Comparison of ENCODE assay signal across 11 mouse cellular contexts in genomic region chr17:76849744-76850143, GRCm38 (mm10).
"Had no signal": no experiment of that assay in that cellular context is flagged by ENCODE, and none has a peak within 500 bp of the region (broad histone marks: within the 10 kb centered on the region; RNA-seq: fewer than 3 reads in every experiment).

No protein-coding gene starts in this region.

- H3K36me3 ChIP-seq: limb, embryonic 10.5 days; liver, embryonic 15.5 days; midbrain, embryonic 13.5 days had no signal

- H3K27me3 ChIP-seq: liver, embryonic 15.5 days; midbrain, embryonic 13.5 days had no signal

- H3K4me1 ChIP-seq: limb, embryonic 10.5 days; liver, embryonic 15.5 days; midbrain, embryonic 13.5 days had no signal

- H3K9ac ChIP-seq: liver, embryonic 15.5 days; midbrain, embryonic 13.5 days had no signal

- H3K9me3 ChIP-seq: limb, embryonic 10.5 days; liver, embryonic 15.5 days; midbrain, embryonic 13.5 days had no signal

- ATAC-seq: lung, postnatal 0 days; midbrain, embryonic 13.5 days had no signal

- H3K27ac ChIP-seq: limb, embryonic 10.5 days; liver, embryonic 15.5 days; midbrain, embryonic 13.5 days had no signal

- H3K4me3 ChIP-seq: limb, embryonic 10.5 days; liver, embryonic 15.5 days; midbrain, embryonic 13.5 days had no signal

- DNase-seq: kidney, postnatal 14 days; lung, adult 2 months; lung, postnatal 36 days; right cerebral cortex, adult 18-20 months; right cerebral cortex, postnatal 25 days; thymus, postnatal 4 days had no signal

- H3K4me2 ChIP-seq: liver, embryonic 11.5 days; liver, embryonic 15.5 days; midbrain, embryonic 13.5 days had no signal
